Mouse (Mus musculus): ENCODE measurements around the gene D630003M21Rik.

- no peak for TF ChIP-seq CTCF (IDR thresholded peaks at IDR 0.05; ENCODE audit: insufficient read depth, low read depth, low read length)
- no peak for TF ChIP-seq POLR2A (IDR thresholded peaks at IDR 0.05; ENCODE audit: insufficient read depth, low read depth, low read length)
Observed at GRCm38 (mm10) chr2:158230617-158231016, 1.6 kb upstream of the D630003M21Rik start.

Measured in olfactory bulb, adult 2 months (tissue).